Mouse (Mus musculus) intestine, embryonic 14.5 days (tissue): ENCODE measurements around the gene Slc17a3. TPM values are rescaled to one million over a fixed set of nuclear protein-coding genes. Genes with fewer than 3 reads are reported as not detected.

ENCODE experiments used
- ATAC-seq: fragments of 200-750 bp; cut with Nextera tagmentation; replicated peaks from 2 replicates; pipeline ENCODE4 v1.8.0; 2017; ENCODE audit warnings: low read depth, moderate number of reproducible peaks, moderate TSS enrichment, moderate library complexity; ENCODE audit not compliant: low FRiP score, low TSS enrichment
- DNase-seq: peaks from one replicate; pipeline ENCODE4 v3.0.0-alpha.2; 2018; ENCODE audit warnings: low spot score
- H3K27ac ChIP-seq: fragments of 300-500 bp; sonication (generic); 2 replicates; pipeline ENCODE4 v1.5.1; 2014; ENCODE audit warnings: low read depth, mild to moderate bottlenecking, control low read depth
- H3K27me3 ChIP-seq: fragments of 300-500 bp; sonication (generic); replicated peaks from 2 replicates; pipeline ENCODE4 v1.6.1; 2014; ENCODE audit warnings: low read length, control low read depth; ENCODE audit not compliant: control insufficient read depth, insufficient read depth
- H3K36me3 ChIP-seq: fragments of 300-500 bp; sonication (generic); 2 replicates; pipeline ENCODE4 v1.6.1; 2014; ENCODE audit warnings: low read length, control low read depth; ENCODE audit not compliant: control insufficient read depth, insufficient read depth
- H3K4me1 ChIP-seq: fragments of 300-500 bp; sonication (generic); replicated peaks from 2 replicates; pipeline ENCODE4 v1.6.1; 2014; ENCODE audit warnings: low read length, control low read depth, mixed read lengths; ENCODE audit not compliant: control insufficient read depth, insufficient read depth
- H3K4me2 ChIP-seq: fragments of 300-500 bp; sonication (generic); 2 replicates; pipeline ENCODE4 v1.6.1; 2014; ENCODE audit warnings: low read length
- H3K4me3 ChIP-seq: fragments of 300-500 bp; sonication (generic); 2 replicates; pipeline ENCODE4 v1.5.1; 2014; ENCODE audit warnings: low read depth, low read length, control low read depth, mixed read lengths
- H3K9ac ChIP-seq: fragments of 300-500 bp; sonication (generic); 2 replicates; pipeline ENCODE4 v1.6.1; 2014; ENCODE audit warnings: mild to moderate bottlenecking, low read length
- H3K9me3 ChIP-seq: fragments of 300-500 bp; sonication (generic); 2 replicates; pipeline ENCODE4 v1.6.1; 2016; ENCODE audit warnings: low read length, control low read depth; ENCODE audit not compliant: control insufficient read depth
- WGBS: fragments of 180-500 bp; shearing (Covaris S2); extraction: QIAGEN DNeasy Blood & Tissue Kit; methylation state at CpG from one replicate; pipeline ENCODE4 v1.1.7; 2014; 5-methylcytosine and 5-hydroxymethylcytosine counted together
- polyA plus RNA-seq: library from polyadenylated mRNA; unstranded; fragments of >200 nt; fragmentation: Nextera tagmentation; extraction: Ambion mirVana; gene quantifications from 2 replicates; pipeline ENCODE4 v1.2.1, GENCODE M21; 2014

Slc17a3 gene
- polyA plus RNA-seq, 1 experiment from 2014 or later: 0.08 TPM

DNA sequence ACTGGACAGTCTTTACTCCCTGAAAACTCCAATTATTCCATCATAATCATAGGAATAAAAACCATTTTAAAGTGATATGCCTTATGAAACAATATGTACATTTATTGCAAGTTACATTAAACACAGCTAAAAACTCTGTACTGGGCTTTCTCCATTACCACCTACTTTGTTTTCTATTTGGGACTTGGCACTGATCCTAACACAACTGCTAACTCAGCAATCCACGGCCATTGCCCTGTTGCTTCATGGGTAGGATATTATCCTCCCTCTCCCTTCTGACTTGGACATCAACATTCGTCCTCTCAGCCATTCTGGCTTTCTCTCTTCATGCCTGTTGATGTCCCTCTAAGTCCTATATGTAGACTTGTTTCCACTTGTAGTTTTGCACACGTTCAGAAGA is 12.6 kb upstream of the Slc17a3 start:
- H3K4me2 ChIP-seq: no peak overlapping the region
- H3K9me3 ChIP-seq: no peaks in the 10 kb centered on the region
- H3K9ac ChIP-seq: no peak overlapping the region
- ATAC-seq (no peak), DNase-seq (no peak)
- no peak overlapping the region for H3K27ac ChIP-seq
- no peaks in the 10 kb centered on the region for H3K36me3 ChIP-seq
- H3K4me1 ChIP-seq: no peaks in the 10 kb centered on the region
- 74% methylated on average over 3 of the region's 3 CpGs for WGBS
- no peak overlapping the region for H3K4me3 ChIP-seq
- no peaks in the 10 kb centered on the region for H3K27me3 ChIP-seq

GRCm38 (mm10) chr13:23833053-23833452 is 6.2 kb upstream of the Slc17a3 start:
- H3K36me3 ChIP-seq: no peaks in the 10 kb centered on the region
- no peak overlapping the region for H3K9ac ChIP-seq
- no peaks in the 10 kb centered on the region for H3K27me3 ChIP-seq
- no peaks in the 10 kb centered on the region for H3K4me1 ChIP-seq
- DNase-seq (peak; percentile 61), ATAC-seq (no peak)
- H3K4me2 ChIP-seq: no peak overlapping the region
- H3K9me3 ChIP-seq: no peaks in the 10 kb centered on the region
- 5% methylated on average over 6 of the region's 6 CpGs for WGBS
- no peak overlapping the region for H3K27ac ChIP-seq
- no peak overlapping the region for H3K4me3 ChIP-seq

DNA sequence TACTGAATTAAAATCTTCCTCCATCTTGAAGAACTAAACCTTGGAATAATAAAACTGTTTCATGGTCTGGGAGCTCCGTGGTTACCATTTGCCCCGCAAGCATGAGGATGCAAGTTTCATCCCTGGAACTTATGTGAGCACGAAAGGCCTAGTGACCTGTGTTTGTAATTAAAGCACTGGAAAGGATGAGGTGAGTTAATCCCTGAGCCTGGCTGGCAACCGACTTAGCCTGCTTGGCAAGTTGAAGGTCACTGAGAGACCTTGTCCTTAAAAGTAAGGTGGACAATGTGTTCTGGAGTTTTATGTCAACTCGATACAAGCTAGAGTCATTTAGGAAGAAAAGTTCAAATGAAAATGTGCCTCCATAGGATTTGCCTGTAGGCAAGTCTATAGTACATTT is 4.4 kb upstream of the Slc17a3 start:
- no peak for ATAC-seq
- H3K4me3 ChIP-seq: no peak overlapping the region
- H3K36me3 ChIP-seq: no peaks in the 10 kb centered on the region
- no peak overlapping the region for H3K9ac ChIP-seq
- H3K27ac ChIP-seq: no peak overlapping the region
- H3K9me3 ChIP-seq: no peaks in the 10 kb centered on the region
- H3K4me1 ChIP-seq: no peaks in the 10 kb centered on the region
- DNase-seq: no peak
- H3K27me3 ChIP-seq: no peaks in the 10 kb centered on the region
- H3K4me2 ChIP-seq: no peak overlapping the region
- WGBS: 92% methylated on average over 5 of the region's 5 CpGs

DNA sequence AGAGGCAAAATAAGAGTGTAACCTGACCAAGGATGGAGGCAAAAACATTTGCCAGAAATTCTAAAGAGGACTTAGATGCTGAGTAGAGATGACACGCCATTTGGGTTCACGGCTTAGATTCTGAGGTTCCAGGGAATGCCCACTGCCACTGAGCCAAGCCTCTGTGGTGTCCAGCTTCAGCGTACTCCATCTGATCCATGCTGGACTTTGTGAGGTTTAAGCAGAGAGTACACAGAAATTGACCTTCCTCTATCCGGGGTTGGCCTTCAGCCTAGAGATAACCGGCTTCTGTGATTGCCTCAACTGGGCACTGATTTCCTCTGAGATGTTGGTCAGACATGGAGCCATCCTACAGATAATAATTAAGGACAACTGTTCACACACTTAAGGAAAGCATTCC is 2.6 kb upstream of the Slc17a3 start:
- no peaks in the 10 kb centered on the region for H3K27me3 ChIP-seq
- ATAC-seq (no peak), DNase-seq (no peak)
- no peaks in the 10 kb centered on the region for H3K4me1 ChIP-seq
- no peak overlapping the region for H3K27ac ChIP-seq
- H3K9ac ChIP-seq: no peak overlapping the region
- no peak overlapping the region for H3K4me3 ChIP-seq
- H3K4me2 ChIP-seq: no peak overlapping the region
- no peaks in the 10 kb centered on the region for H3K9me3 ChIP-seq
- 93% methylated on average over 5 of the region's 5 CpGs for WGBS
- H3K36me3 ChIP-seq: no peaks in the 10 kb centered on the region

DNA sequence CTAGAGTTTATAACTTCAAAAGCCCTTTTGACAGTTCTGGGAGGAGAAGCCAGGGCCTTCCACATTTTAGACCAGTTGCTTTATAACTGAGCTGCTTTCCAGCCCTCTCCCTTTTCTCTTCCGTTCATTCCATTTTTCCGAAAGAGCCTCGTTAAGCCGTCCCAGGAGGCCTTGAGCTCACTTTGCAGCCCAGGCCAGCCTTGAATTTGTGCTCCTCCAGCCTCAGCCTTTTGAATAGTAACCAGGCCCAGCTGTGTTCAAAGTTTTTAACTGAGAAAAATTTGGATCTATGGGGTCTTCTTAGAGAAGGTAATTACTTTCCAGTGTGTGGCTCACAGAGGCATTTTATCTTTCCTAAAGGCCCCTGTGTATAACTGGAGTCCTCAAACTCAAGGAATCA is 6.6 kb downstream of the Slc17a3 start:
- H3K4me3 ChIP-seq: no peak overlapping the region
- WGBS: 85% methylated on average over 4 of the region's 4 CpGs
- DNase-seq (no peak), ATAC-seq (no peak)
- no peaks in the 10 kb centered on the region for H3K4me1 ChIP-seq
- H3K27ac ChIP-seq: no peak overlapping the region
- H3K9me3 ChIP-seq: no peaks in the 10 kb centered on the region
- H3K27me3 ChIP-seq: no peaks in the 10 kb centered on the region
- no peaks in the 10 kb centered on the region for H3K36me3 ChIP-seq
- no peak overlapping the region for H3K4me2 ChIP-seq
- H3K9ac ChIP-seq: no peak overlapping the region

DNA sequence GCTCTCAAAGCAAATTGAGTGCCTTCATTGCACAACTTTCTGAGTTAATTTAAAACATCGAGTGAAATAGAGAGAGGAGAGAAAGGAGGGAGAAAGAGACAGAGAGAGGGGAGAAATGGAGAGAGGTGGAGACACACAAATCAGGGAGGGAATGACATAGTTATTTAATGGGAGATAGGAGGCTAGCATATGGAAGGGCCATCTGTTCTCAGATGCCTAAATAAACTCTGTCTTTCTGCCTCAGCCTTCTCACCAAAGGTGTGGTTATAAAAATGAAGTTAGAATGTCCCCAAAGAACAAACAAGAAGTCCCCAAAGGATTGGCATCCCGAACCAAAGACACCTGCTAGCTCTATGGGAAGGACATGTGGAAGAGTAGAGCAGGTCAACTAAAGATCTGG is 10.1 kb downstream of the Slc17a3 start:
- H3K9me3 ChIP-seq: no peaks in the 10 kb centered on the region
- ATAC-seq (no peak), DNase-seq (no peak)
- WGBS: 89% methylated on average over 2 of the region's 2 CpGs
- H3K4me1 ChIP-seq: no peaks in the 10 kb centered on the region
- no peak overlapping the region for H3K4me3 ChIP-seq
- no peaks in the 10 kb centered on the region for H3K27me3 ChIP-seq
- no peaks in the 10 kb centered on the region for H3K36me3 ChIP-seq
- no peak overlapping the region for H3K27ac ChIP-seq
- H3K9ac ChIP-seq: no peak overlapping the region
- no peak overlapping the region for H3K4me2 ChIP-seq

GRCm38 (mm10) chr13:23856401-23856800 is 17.2 kb downstream of the Slc17a3 start:
- Histone ChIP-seq H3K4me3 (no peak overlapping the region), H3K4me2 (no peak overlapping the region), H3K4me1 (no peaks in the 10 kb centered on the region; the same call in 1 of the 2 replicates), H3K9ac (no peak overlapping the region), H3K27ac (no peak overlapping the region), H3K27me3 (no peaks in the 10 kb centered on the region), H3K36me3 (no peaks in the 10 kb centered on the region), H3K9me3 (no peaks in the 10 kb centered on the region)
- 58% methylated on average over 3 of the region's 3 CpGs for WGBS
- ATAC-seq (no peak), DNase-seq (no peak)

GRCm38 (mm10) chr13:23861815-23862214 is 22.6 kb downstream of the Slc17a3 start:
- no peaks in the 10 kb centered on the region for H3K36me3 ChIP-seq
- DNase-seq (no peak), ATAC-seq (no peak)
- no peak overlapping the region for H3K4me2 ChIP-seq
- H3K4me3 ChIP-seq: no peak overlapping the region
- H3K9me3 ChIP-seq: no peaks in the 10 kb centered on the region
- H3K27ac ChIP-seq: no peak overlapping the region
- no peaks in the 10 kb centered on the region for H3K4me1 ChIP-seq
- no peaks in the 10 kb centered on the region for H3K27me3 ChIP-seq
- H3K9ac ChIP-seq: no peak overlapping the region

DNA sequence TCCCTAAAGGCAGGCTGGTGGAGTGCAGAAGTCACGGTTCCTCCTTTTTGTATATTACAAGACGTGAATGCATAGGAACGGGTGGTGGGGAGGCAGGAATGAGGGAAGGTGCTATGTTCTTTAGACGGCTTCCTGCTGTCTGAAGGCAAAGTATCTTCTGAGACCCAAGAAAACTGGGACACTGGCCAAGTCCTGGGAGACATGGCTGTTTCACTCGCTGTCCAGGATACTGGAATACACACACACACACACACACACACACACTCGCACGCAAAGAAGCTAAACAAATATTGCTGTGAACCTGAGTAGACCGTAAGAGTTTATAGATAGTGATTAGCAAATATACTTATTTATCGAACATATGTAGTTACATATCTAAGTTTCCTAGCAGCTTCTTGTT is 25.5 kb downstream of the Slc17a3 start:
- DNase-seq (no peak), ATAC-seq (no peak)
- Histone ChIP-seq H3K27me3 (no peaks in the 10 kb centered on the region), H3K27ac (no peak overlapping the region), H3K9ac (no peak overlapping the region), H3K36me3 (no peaks in the 10 kb centered on the region), H3K9me3 (no peaks in the 10 kb centered on the region), H3K4me1 (no peaks in the 10 kb centered on the region), H3K4me2 (no peak overlapping the region), H3K4me3 (no peak overlapping the region)
- WGBS: 58% methylated on average over 9 of the region's 9 CpGs
